Mouse (Mus musculus) cortical plate, adult 2 months (tissue): Measurements from ENCODE around the gene Asl.

Source experiments
- CTCF ChIP-seq: fragments of 200-500 bp; IDR thresholded peaks from 2 replicates; pipeline ENCODE4 v1.5.1; 2011; ENCODE audit warnings: mild to moderate bottlenecking, control low read depth, low read length; ENCODE audit not compliant: insufficient read depth; ENCODE audit errors: extremely low read depth
- POLR2A ChIP-seq: fragments of 200-500 bp; IDR thresholded peaks from 2 replicates; pipeline ENCODE4 v1.6.1; 2011; ENCODE audit warnings: mild to moderate bottlenecking, low read length, control low read depth; ENCODE audit not compliant: insufficient read depth; ENCODE audit errors: extremely low read depth

- TF ChIP-seq CTCF: no peak
- TF ChIP-seq POLR2A: no peak
Measured at GRCm38 (mm10) chr5:130073026-130073425, 44.0 kb upstream of the Asl start, which contains the start of gene Tpst1.
